Mouse (Mus musculus): ENCODE data around the gene Cpa5. TPM values are rescaled to one million over a fixed set of nuclear protein-coding genes. Genes with fewer than 3 reads are reported as not detected.

Gene Cpa5
- polyA plus RNA-seq, 1 experiment: not detected

GRCm38 (mm10) chr6:30679567-30679966 is 68.8 kb downstream of the Cpa5 start:
- 79% methylated on average over 5 of the region's 5 CpGs for WGBS
- no peak for TF ChIP-seq CTCF (IDR thresholded peaks at IDR 0.05; ENCODE audit: insufficient read depth, low read depth, low read length)
- TF ChIP-seq POLR2A (IDR thresholded peaks at IDR 0.05; ENCODE audit: insufficient read depth, low read depth, low read length): no peak
- Histone ChIP-seq H3K4me1 (ENCODE audit: control insufficient read depth, insufficient read depth, low read length) (peaks cover 14% of the 10 kb centered on the region), H3K4me3 (ENCODE audit: insufficient read depth, low read depth, low read length) (no peak overlapping the region), H3K27ac (ENCODE audit: insufficient read depth, low read depth, low read length) (no peak overlapping the region)

GRCm38 (mm10) chr6:30680442-30680841 is 69.6 kb downstream of the Cpa5 start:
- Histone ChIP-seq H3K27ac (ENCODE audit: insufficient read depth, low read depth, low read length) (no peak overlapping the region), H3K4me3 (ENCODE audit: insufficient read depth, low read depth, low read length) (no peak overlapping the region), H3K4me1 (ENCODE audit: control insufficient read depth, insufficient read depth, low read length) (peaks cover 11% of the 10 kb centered on the region)
- TF ChIP-seq POLR2A (IDR thresholded peaks at IDR 0.05; ENCODE audit: insufficient read depth, low read depth, low read length) (no peak), CTCF (IDR thresholded peaks at IDR 0.05; ENCODE audit: insufficient read depth, low read depth, low read length) (no peak)
- WGBS: 94% methylated on average over 7 of the region's 7 CpGs

Other genes starting within 250 kb of the Cpa5 start
- not detected in 2 replicates for gene Zc3hc1, start 220.0 kb upstream of the Cpa5 start, polyA plus RNA-seq (2012; ENCODE audit: insufficient read depth, insufficient read length, low replicate concordance, missing spikeins)
- gene Klhdc10, start 209.1 kb upstream of the Cpa5 start, polyA plus RNA-seq (2012; ENCODE audit: insufficient read depth, insufficient read length, low replicate concordance, missing spikeins): not detected in 2 replicates
- not detected in 2 replicates for gene Tmem209, start 101.2 kb upstream of the Cpa5 start, polyA plus RNA-seq (2012; ENCODE audit: insufficient read depth, insufficient read length, low replicate concordance, missing spikeins)
- gene Ssmem1, start 101.2 kb upstream of the Cpa5 start, polyA plus RNA-seq (2012; ENCODE audit: insufficient read depth, insufficient read length, low replicate concordance, missing spikeins): not detected in 2 replicates
- gene Cpa2, start 69.4 kb upstream of the Cpa5 start, polyA plus RNA-seq (2012; ENCODE audit: insufficient read depth, insufficient read length, low replicate concordance, missing spikeins): not detected in 2 replicates
- not detected in 2 replicates for gene Cpa4, start 42.6 kb upstream of the Cpa5 start, polyA plus RNA-seq (2012; ENCODE audit: insufficient read depth, insufficient read length, low replicate concordance, missing spikeins)
- gene Cpa1, start 28.2 kb downstream of the Cpa5 start, polyA plus RNA-seq (2012; ENCODE audit: insufficient read depth, insufficient read length, low replicate concordance, missing spikeins): not detected in 2 replicates
- not detected in 2 replicates for gene Cep41, start 82.7 kb downstream of the Cpa5 start, polyA plus RNA-seq (2012; ENCODE audit: insufficient read depth, insufficient read length, low replicate concordance, missing spikeins)
- gene Mest, start 112.5 kb downstream of the Cpa5 start, polyA plus RNA-seq (2012; ENCODE audit: insufficient read depth, insufficient read length, low replicate concordance, missing spikeins): not detected in 2 replicates

Measured in olfactory bulb, adult 2 months (tissue).